Mouse (Mus musculus) kidney, embryonic 16.5 days (tissue): ENCODE results near the gene Tbc1d13. TPM values are rescaled to one million over a fixed set of nuclear protein-coding genes. Genes with fewer than 3 reads are reported as not detected.
A peak's percentile ranks its signal among the peaks of the same experiment; 100 is the strongest.

ENCODE experiments used
- ATAC-seq: fragments of 200-750 bp; cut with Nextera tagmentation; 2 replicates; pipeline ENCODE4 v1.8.0; 2017; ENCODE audit warnings: moderate TSS enrichment; ENCODE audit not compliant: low FRiP score, low TSS enrichment
- H3K27ac ChIP-seq: fragments of 300-500 bp; sonication (generic); 2 replicates; pipeline ENCODE4 v1.5.1; 2014; ENCODE audit warnings: low read length
- H3K27me3 ChIP-seq: fragments of 300-500 bp; sonication (generic); 2 replicates; pipeline ENCODE4 v1.6.1; 2014; ENCODE audit warnings: low read length, control low read depth, mixed read lengths; ENCODE audit not compliant: insufficient read depth
- H3K36me3 ChIP-seq: fragments of 300-500 bp; sonication (generic); 2 replicates; pipeline ENCODE4 v1.6.1; 2014; ENCODE audit warnings: low read length, control low read depth, mixed read lengths; ENCODE audit not compliant: insufficient read depth
- H3K4me1 ChIP-seq: fragments of 300-500 bp; sonication (generic); 2 replicates; pipeline ENCODE4 v1.6.1; 2014; ENCODE audit warnings: low read length, control low read depth, mixed read lengths; ENCODE audit not compliant: insufficient read depth
- H3K4me2 ChIP-seq: fragments of 300-500 bp; sonication (generic); replicated peaks from 2 replicates; pipeline ENCODE4 v1.6.1; 2014; ENCODE audit warnings: low read depth, low read length
- H3K4me3 ChIP-seq: fragments of 300-500 bp; sonication (generic); 2 replicates; pipeline ENCODE4 v1.5.1; 2014; ENCODE audit warnings: mild to moderate bottlenecking, low read length
- H3K9ac ChIP-seq: fragments of 300-500 bp; sonication (generic); replicated peaks from 2 replicates; pipeline ENCODE4 v1.6.1; 2014; ENCODE audit warnings: low read length
- H3K9me3 ChIP-seq: fragments of 300-500 bp; sonication (generic); 2 replicates; pipeline ENCODE4 v1.6.1; 2016; ENCODE audit warnings: low read length, control low read depth
- WGBS: fragments of 180-500 bp; shearing (Covaris S2); extraction: QIAGEN DNeasy Blood & Tissue Kit; methylation state at CpG from one replicate; pipeline ENCODE4 v1.1.7; 2014; 5-methylcytosine and 5-hydroxymethylcytosine counted together
- polyA plus RNA-seq: library from polyadenylated mRNA; unstranded; fragments of >200 nt; fragmentation: Nextera tagmentation; extraction: Ambion mirVana; gene quantifications from 2 replicates; pipeline ENCODE4 v1.2.1, GENCODE M21; 2015

The Tbc1d13 gene
- polyA plus RNA-seq, 1 experiment from 2014 or later: 8.2 TPM

DNA sequence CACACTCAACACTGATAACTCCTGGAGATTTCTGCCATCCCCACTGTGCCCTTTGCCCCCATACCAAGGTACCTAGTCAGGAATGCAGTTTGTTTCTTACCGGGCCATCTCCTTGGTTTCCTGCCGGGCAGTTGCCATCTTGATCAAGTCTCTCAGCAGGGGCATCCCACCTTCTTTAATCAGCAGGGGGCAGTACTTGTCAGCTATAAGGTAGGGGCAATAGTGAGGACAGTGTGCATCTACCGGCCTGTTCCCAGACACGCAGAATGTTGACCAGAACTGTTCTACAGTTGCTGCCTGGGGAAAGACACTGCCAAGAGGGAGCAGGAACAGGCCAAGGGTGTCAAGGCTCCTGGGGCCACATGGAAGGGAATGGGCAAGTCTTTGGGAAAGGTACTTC lies 33.3 kb upstream of the Tbc1d13 start:
- no peaks in the 10 kb centered on the region for H3K27me3 ChIP-seq
- no peak overlapping the region for H3K27ac ChIP-seq
- no peak overlapping the region for H3K9ac ChIP-seq
- no peak overlapping the region for H3K4me3 ChIP-seq
- peaks cover 18% of the 10 kb centered on the region for H3K36me3 ChIP-seq
- 0 out of 2 replicates have a peak, but pooled peaks cover under 1% of the 10 kb centered on the region for H3K4me1 ChIP-seq
- no peak overlapping the region for H3K4me2 ChIP-seq
- ATAC-seq: no peak
- H3K9me3 ChIP-seq: no peaks in the 10 kb centered on the region
- WGBS: 77% methylated on average over 4 of the region's 4 CpGs

DNA sequence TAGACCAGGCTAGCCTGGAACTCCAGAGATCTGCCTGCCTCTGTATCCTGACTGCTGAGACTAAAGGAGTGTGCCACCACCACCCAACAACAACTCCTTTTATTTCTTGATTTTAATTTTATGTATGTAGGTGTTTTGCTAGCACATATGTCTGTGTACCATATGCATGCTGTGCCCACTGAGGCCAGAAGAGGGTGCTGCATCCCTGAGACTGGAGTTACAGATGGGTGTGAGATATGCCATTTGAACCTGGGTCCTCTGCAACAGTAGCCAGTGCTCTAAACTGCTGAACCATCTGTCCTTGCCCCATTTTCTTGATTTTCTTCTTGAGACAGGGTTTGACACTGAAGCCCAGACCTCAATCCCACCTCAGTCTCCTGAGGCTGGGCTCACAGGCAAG lies 27.2 kb upstream of the Tbc1d13 start:
- Histone ChIP-seq H3K27me3 (no peaks in the 10 kb centered on the region), H3K36me3 (peaks cover 42% of the 10 kb centered on the region), H3K9me3 (no peaks in the 10 kb centered on the region), H3K4me1 (no peaks in the 10 kb centered on the region), H3K4me2 (no peak overlapping the region), H3K9ac (no peak overlapping the region), H3K4me3 (no peak overlapping the region), H3K27ac (no peak overlapping the region)
- no peak for ATAC-seq

DNA sequence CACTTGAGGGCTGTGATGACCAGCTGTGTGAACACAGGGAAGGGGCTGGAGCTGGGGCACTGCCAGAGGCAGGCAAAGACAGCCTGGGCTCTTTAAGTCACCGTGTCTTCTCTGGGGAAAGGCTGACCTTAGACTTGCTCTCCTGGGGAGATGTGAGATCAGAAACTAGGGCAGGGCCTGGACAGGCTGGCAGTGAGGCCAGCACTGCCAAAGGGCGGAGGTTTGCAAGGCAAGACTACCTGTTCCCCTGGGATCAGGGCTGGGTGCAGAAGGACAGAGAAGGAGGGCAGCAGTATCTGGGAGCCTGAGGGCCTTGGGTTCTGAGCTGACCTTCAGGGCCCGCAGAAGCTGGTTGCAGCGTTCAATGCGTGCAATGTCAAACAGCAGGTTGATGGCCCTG lies 25.9 kb upstream of the Tbc1d13 start:
- Histone ChIP-seq H3K27ac (no peak overlapping the region), H3K27me3 (no peaks in the 10 kb centered on the region), H3K9ac (no peak overlapping the region), H3K4me3 (no peak overlapping the region), H3K9me3 (no peaks in the 10 kb centered on the region), H3K4me2 (no peak overlapping the region), H3K4me1 (no peaks in the 10 kb centered on the region), H3K36me3 (peaks cover 40% of the 10 kb centered on the region)
- no peak for ATAC-seq
- 94% methylated on average over 5 of the region's 5 CpGs for WGBS

DNA sequence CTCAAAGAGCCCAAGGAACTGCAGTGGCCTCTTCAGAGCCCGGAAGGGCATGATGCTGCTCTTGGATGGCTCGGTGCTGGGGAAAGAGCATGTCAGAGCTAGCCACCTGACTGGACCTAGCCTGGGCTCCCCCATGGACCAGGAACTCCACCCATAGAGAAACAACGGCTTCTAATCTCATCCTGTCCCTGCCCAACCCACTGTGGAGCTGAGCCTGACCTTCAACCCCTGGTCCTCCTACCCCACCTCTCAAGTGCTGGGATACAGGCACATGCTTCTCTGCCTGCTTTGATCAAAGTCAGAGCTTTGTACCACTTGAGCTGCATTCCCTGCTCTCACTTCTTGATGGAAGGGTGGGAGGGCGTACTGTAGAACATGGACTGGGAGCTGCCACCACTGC lies 25.3 kb upstream of the Tbc1d13 start:
- WGBS: 88% methylated on average over 4 of the region's 4 CpGs

GRCm38 (mm10) chr2:30111500-30111899 lies 22.0 kb upstream of the Tbc1d13 start:
- no peaks in the 10 kb centered on the region for H3K9me3 ChIP-seq
- WGBS: 91% methylated on average over 2 of the region's 2 CpGs
- no peaks in the 10 kb centered on the region for H3K27me3 ChIP-seq
- no peak overlapping the region for H3K27ac ChIP-seq
- H3K4me3 ChIP-seq: no peak overlapping the region
- H3K36me3 ChIP-seq: peaks cover 36% of the 10 kb centered on the region
- H3K4me2 ChIP-seq: no peak overlapping the region
- no peak for ATAC-seq
- H3K4me1 ChIP-seq: no peaks in the 10 kb centered on the region
- H3K9ac ChIP-seq: no peak overlapping the region

More for the DNA sequence above, 25.3 kb upstream of the Tbc1d13 start:
- Histone ChIP-seq H3K27me3 (no peaks in the 10 kb centered on the region), H3K27ac (no peak overlapping the region), H3K9me3 (no peaks in the 10 kb centered on the region), H3K9ac (no peak overlapping the region), H3K4me2 (no peak overlapping the region), H3K4me3 (no peak overlapping the region), H3K4me1 (no peaks in the 10 kb centered on the region), H3K36me3 (peaks cover 37% of the 10 kb centered on the region)
- ATAC-seq: no peak

DNA sequence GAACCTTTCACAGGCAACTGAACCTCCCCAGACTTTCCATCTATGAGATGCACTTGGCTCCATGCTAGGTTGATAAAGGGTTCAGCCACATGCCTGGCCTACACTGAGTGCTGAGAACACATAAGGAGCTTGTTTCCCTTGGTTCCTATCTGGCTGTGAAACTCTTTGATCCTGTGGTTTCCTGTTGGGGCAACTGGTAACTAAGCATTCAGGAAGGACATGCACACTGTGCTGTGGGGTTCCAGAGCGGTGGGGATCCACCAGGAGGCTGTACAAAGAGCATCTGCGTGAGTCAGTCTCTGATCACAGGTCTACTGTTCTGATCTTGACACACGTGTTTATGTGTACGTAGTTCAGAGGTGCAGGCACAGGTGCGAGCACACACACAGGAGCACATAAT lies 21.0 kb upstream of the Tbc1d13 start:
- no peak overlapping the region for H3K9ac ChIP-seq
- H3K4me2 ChIP-seq: no peak overlapping the region
- WGBS: 94% methylated on average over 5 of the region's 5 CpGs
- H3K27ac ChIP-seq: no peak overlapping the region
- no peaks in the 10 kb centered on the region for H3K4me1 ChIP-seq
- peaks cover 27% of the 10 kb centered on the region for H3K36me3 ChIP-seq
- H3K4me3 ChIP-seq: no peak overlapping the region
- H3K9me3 ChIP-seq: no peaks in the 10 kb centered on the region
- ATAC-seq: no peak
- no peaks in the 10 kb centered on the region for H3K27me3 ChIP-seq

GRCm38 (mm10) chr2:30119641-30120051 lies 13.9 kb upstream of the Tbc1d13 start:
- no peaks in the 10 kb centered on the region for H3K36me3 ChIP-seq
- no peaks in the 10 kb centered on the region for H3K9me3 ChIP-seq
- no peak overlapping the region for H3K4me2 ChIP-seq
- H3K4me1 ChIP-seq: peaks cover 6% of the 10 kb centered on the region
- H3K9ac ChIP-seq: no peak overlapping the region
- H3K27me3 ChIP-seq: no peaks in the 10 kb centered on the region
- H3K4me3 ChIP-seq: no peak overlapping the region
- ATAC-seq: no peak
- WGBS: 33% methylated on average over 6 of the region's 6 CpGs
- no peak overlapping the region for H3K27ac ChIP-seq

- 81% methylated on average over 4 of the region's 4 CpGs for WGBS
- H3K9me3 ChIP-seq: no peaks in the 10 kb centered on the region
- no peaks in the 10 kb centered on the region for H3K36me3 ChIP-seq
Measured at GRCm38 (mm10) chr2:30120269-30120668, 13.3 kb upstream of the Tbc1d13 start.

GRCm38 (mm10) chr2:30122766-30123165 lies 10.8 kb upstream of the Tbc1d13 start:
- WGBS: 83% methylated on average over 5 of the region's 5 CpGs
- Histone ChIP-seq H3K9me3 (no peaks in the 10 kb centered on the region), H3K4me1 (peaks cover 12% of the 10 kb centered on the region), H3K4me2 (no peak overlapping the region), H3K27me3 (no peaks in the 10 kb centered on the region), H3K9ac (no peak overlapping the region), H3K36me3 (no peaks in the 10 kb centered on the region), H3K27ac (no peak overlapping the region), H3K4me3 (no peak overlapping the region)
- no peak for ATAC-seq

More at GRCm38 (mm10) chr2:30120269-30120668, 13.3 kb upstream of the Tbc1d13 start:
- ATAC-seq: no peak
- H3K27ac ChIP-seq: no peak overlapping the region
- no peak overlapping the region for H3K9ac ChIP-seq
- peaks cover 12% of the 10 kb centered on the region for H3K4me1 ChIP-seq
- H3K27me3 ChIP-seq: no peaks in the 10 kb centered on the region
- no peak overlapping the region for H3K4me3 ChIP-seq
- no peak overlapping the region for H3K4me2 ChIP-seq

GRCm38 (mm10) chr2:30123729-30124471 lies 9.6 kb upstream of the Tbc1d13 start:
- no peaks in the 10 kb centered on the region for H3K36me3 ChIP-seq
- H3K4me2 ChIP-seq: peak overlapping the region; percentile 76
- under 1% methylated on average over 44 of the region's 44 CpGs for WGBS
- peak overlapping the region; percentile 78 for H3K4me3 ChIP-seq
- peak overlapping the region; percentile 92 for H3K27ac ChIP-seq
- H3K4me1 ChIP-seq: peaks cover 12% of the 10 kb centered on the region
- no peaks in the 10 kb centered on the region for H3K27me3 ChIP-seq
- H3K9me3 ChIP-seq: no peaks in the 10 kb centered on the region
- peak overlapping the region; percentile 88 for H3K9ac ChIP-seq
- peak; percentile 81 for ATAC-seq
